Mouse (Mus musculus) lung, embryonic 16.5 days (tissue): ENCODE measurements around the gene Zan. TPM values are rescaled to one million over a fixed set of nuclear protein-coding genes. Genes with fewer than 3 reads are reported as not detected.

Experiments
- ATAC-seq: fragments of 200-750 bp; cut with Nextera tagmentation; 2 replicates; pipeline ENCODE4 v1.8.0; 2017; ENCODE audit warnings: low read depth, mild to moderate bottlenecking, moderate library complexity
- H3K27ac ChIP-seq: fragments of 300-500 bp; sonication (generic); 2 replicates; pipeline ENCODE4 v1.5.1; 2014; ENCODE audit warnings: mild to moderate bottlenecking, control low read depth, low read length
- H3K27me3 ChIP-seq: fragments of 300-500 bp; sonication (generic); 2 replicates; pipeline ENCODE4 v1.6.1; 2014; ENCODE audit warnings: low read depth, low read length, mixed read lengths; ENCODE audit not compliant: control insufficient read depth, insufficient read depth
- H3K36me3 ChIP-seq: fragments of 300-500 bp; sonication (generic); 2 replicates; pipeline ENCODE4 v1.6.1; 2014; ENCODE audit warnings: low read length; ENCODE audit not compliant: control insufficient read depth, insufficient read depth
- H3K4me1 ChIP-seq: fragments of 300-500 bp; sonication (generic); replicated peaks from 2 replicates; pipeline ENCODE4 v1.6.1; 2014; ENCODE audit warnings: low read length, mixed read lengths; ENCODE audit not compliant: control insufficient read depth, insufficient read depth
- H3K4me2 ChIP-seq: fragments of 300-500 bp; sonication (generic); 2 replicates; pipeline ENCODE4 v1.6.1; 2014; ENCODE audit warnings: low read depth, low read length, control low read depth
- H3K4me3 ChIP-seq: fragments of 300-500 bp; sonication (generic); 2 replicates; pipeline ENCODE4 v1.5.1; 2014; ENCODE audit warnings: mild to moderate bottlenecking, low read length, control low read depth
- H3K9ac ChIP-seq: fragments of 300-500 bp; sonication (generic); 2 replicates; pipeline ENCODE4 v1.6.1; 2014; ENCODE audit warnings: low read length, control low read depth
- H3K9me3 ChIP-seq: fragments of 300-500 bp; sonication (generic); 2 replicates; pipeline ENCODE4 v1.6.1; 2016; ENCODE audit warnings: low read length; ENCODE audit not compliant: control insufficient read depth
- WGBS: fragments of 180-500 bp; shearing (Covaris S2); extraction: QIAGEN DNeasy Blood & Tissue Kit; methylation state at CpG from one replicate; pipeline ENCODE4 v1.1.7; 2014; 5-methylcytosine and 5-hydroxymethylcytosine counted together
- polyA plus RNA-seq: library from polyadenylated mRNA; unstranded; fragments of >200 nt; fragmentation: Nextera tagmentation; extraction: Ambion mirVana; gene quantifications from 2 replicates; pipeline ENCODE4 v1.2.1, GENCODE M21; 2015

The Zan gene
- polyA plus RNA-seq, 1 experiment from 2014 or later = 0.53 TPM

- Histone ChIP-seq H3K4me1 (peaks cover 45% of the 10 kb centered on the region), H3K27me3 (no peaks in the 10 kb centered on the region), H3K9ac (peak overlapping the region; percentile 99), H3K4me2 (peak overlapping the region; percentile 62), H3K36me3 (peaks cover 22% of the 10 kb centered on the region), H3K27ac (peak overlapping the region; percentile 99), H3K9me3 (no peaks in the 10 kb centered on the region), H3K4me3 (peak overlapping the region; percentile 90)
- 7% methylated on average over 4 of the region's 4 CpGs for WGBS
- ATAC-seq = no peak
Observed at GRCm38 (mm10) chr5:137351394-137351793, 125.5 kb downstream of the Zan start.

- Histone ChIP-seq H3K4me1 (peaks cover 47% of the 10 kb centered on the region), H3K9me3 (no peaks in the 10 kb centered on the region), H3K4me3 (peak overlapping the region; percentile 90), H3K27me3 (no peaks in the 10 kb centered on the region), H3K9ac (peak overlapping the region; percentile 99), H3K36me3 (peaks cover 19% of the 10 kb centered on the region), H3K27ac (peak overlapping the region; percentile 99), H3K4me2 (peak overlapping the region; percentile 62)
- no peak for ATAC-seq
- WGBS = 4% methylated on average over 8 of the region's 8 CpGs
Observed at GRCm38 (mm10) chr5:137351058-137351380, 125.8 kb downstream of the Zan start.

GRCm38 (mm10) chr5:137350205-137351057 lies 126.4 kb downstream of the Zan start:
- peak overlapping the region; percentile 62 for H3K4me2 ChIP-seq
- H3K4me1 ChIP-seq = peaks cover 51% of the 10 kb centered on the region
- peak overlapping the region; percentile 99 for H3K27ac ChIP-seq
- ATAC-seq = peak; percentile 35
- H3K4me3 ChIP-seq = peak overlapping the region; percentile 90
- H3K36me3 ChIP-seq = peaks cover 13% of the 10 kb centered on the region
- no peaks in the 10 kb centered on the region for H3K9me3 ChIP-seq
- H3K9ac ChIP-seq = peak overlapping the region; percentile 99
- under 1% methylated on average over 55 of the region's 55 CpGs for WGBS
- H3K27me3 ChIP-seq = no peaks in the 10 kb centered on the region

DNA sequence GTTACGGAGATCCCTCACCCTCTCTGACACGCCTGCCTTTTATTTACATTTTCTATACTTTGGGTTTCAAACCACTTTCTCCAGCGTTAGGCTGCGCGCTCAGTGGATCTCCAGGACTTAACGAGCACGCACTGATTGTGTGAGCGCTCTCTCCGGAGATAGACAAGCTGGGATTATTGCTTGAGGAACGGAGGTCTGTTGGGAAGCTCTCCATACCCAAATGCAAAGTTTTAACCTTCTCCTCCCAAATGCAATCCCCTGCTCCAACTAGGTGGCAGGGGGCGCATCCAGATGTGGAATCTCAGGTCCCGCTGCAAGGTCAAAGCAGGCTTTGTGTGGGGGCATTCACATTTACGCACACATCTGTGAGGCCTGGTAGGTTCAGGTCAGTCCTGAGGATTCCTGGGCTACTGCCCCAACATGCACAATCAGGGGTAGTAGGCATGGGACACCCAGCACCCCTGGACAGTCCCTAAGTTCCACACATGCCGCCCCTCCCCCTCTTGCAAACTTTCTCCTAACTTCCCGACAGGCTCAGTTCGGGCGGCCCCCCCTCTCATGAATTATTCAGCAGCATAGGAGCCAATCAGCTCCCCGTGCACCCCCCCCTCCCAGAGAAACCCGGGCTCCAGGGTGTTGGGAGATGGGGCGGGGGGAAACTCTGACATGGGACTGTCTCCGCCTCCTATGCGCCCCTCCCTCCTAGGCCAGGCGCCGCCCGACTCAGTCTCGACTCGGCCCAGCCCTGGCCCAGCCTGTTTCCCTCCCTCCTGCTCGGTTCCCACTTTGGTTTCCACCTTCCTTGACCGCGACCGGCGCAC lies 127.3 kb downstream of the Zan start, which contains the start of gene Ephb4:
Gene Ephb4 (plus strand): TSS at position 726 of the 821 bp plus-strand sequence.
- no peaks in the 10 kb centered on the region for H3K27me3 ChIP-seq
- peak; percentile 93 for ATAC-seq
- H3K36me3 ChIP-seq = peaks cover 7% of the 10 kb centered on the region
- peak within 1 kb of the TSS; percentile 62 for H3K4me2 ChIP-seq
- peak within 1 kb of the TSS; percentile 99 for H3K9ac ChIP-seq
- H3K9me3 ChIP-seq = no peaks in the 10 kb centered on the region
- peak within 1 kb of the TSS; percentile 99 for H3K27ac ChIP-seq
- H3K4me3 ChIP-seq = peak within 1 kb of the TSS; percentile 90
- under 1% methylated on average over 32 of the region's 32 CpGs for WGBS
- peaks cover 56% of the 10 kb centered on the region for H3K4me1 ChIP-seq

DNA sequence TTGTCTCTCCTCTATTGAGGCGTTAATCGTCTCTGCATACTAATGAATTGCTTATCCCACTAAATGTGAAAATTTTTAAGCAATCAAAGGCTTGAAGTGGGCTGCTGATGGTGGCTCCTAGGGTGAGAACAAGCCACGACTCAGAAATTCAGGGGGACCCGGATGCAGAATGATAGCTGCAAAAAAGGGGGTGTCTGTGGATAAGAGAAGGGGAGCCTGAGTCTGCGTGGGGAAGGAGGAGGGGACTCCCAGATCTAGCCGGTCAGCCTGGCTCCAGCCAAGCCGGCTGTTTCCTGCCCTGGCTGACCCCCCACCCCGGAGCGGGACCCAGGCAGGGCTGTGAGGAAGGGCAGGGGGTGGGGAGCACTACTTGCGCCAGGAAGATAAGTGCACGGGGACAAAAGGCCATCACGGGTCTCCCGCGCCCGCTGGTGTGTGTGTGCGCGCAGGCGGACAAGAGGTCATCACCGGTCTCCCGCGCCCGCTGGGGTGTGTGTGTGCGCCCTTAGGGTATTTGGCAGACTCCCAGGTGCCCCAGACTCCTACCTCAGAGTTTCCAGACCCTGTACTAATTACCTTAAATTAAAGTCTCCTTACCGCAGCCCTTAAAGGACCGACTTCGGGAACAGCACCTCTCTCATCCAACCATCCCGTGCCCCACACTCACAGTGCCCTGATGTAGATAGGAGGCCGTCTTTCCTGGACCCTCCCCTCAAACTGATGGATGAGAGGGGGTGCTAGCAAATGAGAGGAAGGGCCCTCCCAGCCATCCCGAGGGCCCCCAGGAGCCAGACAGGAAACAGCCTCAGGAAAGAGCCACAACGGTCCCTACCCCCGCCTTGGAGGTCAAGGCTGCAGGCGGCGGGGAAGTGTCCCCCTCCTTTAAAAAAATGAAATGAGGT lies 128.1 kb downstream of the Zan start:
- peak; percentile 44 for ATAC-seq
- peak overlapping the region; percentile 70 for H3K9ac ChIP-seq
- WGBS = 1% methylated on average over 33 of the region's 33 CpGs

DNA sequence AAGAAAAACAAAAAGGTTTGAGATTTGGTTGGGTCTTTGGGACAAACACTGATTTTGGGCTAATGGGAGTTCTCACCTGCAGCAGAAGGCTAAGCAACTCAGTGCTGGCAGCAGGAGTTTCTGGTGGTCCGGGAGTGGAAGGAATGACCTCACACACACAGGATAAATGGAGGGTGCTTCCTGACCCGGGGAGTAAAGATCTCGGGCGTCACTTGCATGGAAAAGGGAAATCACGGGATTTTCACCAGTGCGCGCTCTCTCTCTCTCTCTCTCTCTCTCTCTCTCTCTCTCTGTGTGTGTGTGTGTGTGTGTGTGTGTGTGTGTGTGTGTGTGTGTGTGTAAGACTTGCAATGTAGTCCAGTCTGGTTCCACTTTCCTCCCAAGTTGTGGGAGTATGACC lies 129.0 kb downstream of the Zan start:
- peak overlapping the region; percentile 70 for H3K9ac ChIP-seq
- no peak for ATAC-seq
- peak overlapping the region; percentile 90; the same call in 1 of the 2 replicates for H3K4me3 ChIP-seq
- 5% methylated on average over 7 of the region's 7 CpGs for WGBS
- no peaks in the 10 kb centered on the region for H3K9me3 ChIP-seq
- H3K4me1 ChIP-seq = peaks cover 46% of the 10 kb centered on the region
- no peaks in the 10 kb centered on the region for H3K36me3 ChIP-seq
- peak overlapping the region; percentile 99 for H3K27ac ChIP-seq
- H3K4me2 ChIP-seq = peak overlapping the region; percentile 62
- no peaks in the 10 kb centered on the region for H3K27me3 ChIP-seq

More for the DNA sequence above, 128.1 kb downstream of the Zan start:
- H3K36me3 ChIP-seq = no peaks in the 10 kb centered on the region
- H3K27ac ChIP-seq = peak overlapping the region; percentile 99
- peak overlapping the region; percentile 62 for H3K4me2 ChIP-seq
- H3K4me3 ChIP-seq = peak overlapping the region; percentile 90
- H3K27me3 ChIP-seq = no peaks in the 10 kb centered on the region
- no peaks in the 10 kb centered on the region for H3K9me3 ChIP-seq
- peaks cover 50% of the 10 kb centered on the region for H3K4me1 ChIP-seq

DNA sequence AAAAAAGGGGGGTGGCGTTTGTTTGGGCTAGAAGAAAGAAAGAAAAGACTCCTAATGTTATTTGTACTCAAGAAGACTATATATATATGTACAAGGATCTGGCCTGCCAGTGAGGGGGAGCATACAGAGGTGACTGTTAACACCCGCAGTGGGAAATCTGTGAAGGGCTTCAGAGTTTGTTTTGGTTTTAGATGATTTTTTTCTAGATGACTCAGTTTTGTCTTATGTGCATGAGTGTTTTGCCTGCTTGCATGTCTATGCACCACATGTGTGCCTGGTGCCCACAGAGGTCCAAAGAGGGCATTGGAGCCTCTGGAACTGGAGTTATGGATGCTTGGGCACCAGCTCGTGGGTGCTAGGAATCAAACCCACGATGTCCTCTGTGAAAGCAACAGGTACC lies 129.9 kb downstream of the Zan start:
- no peak for ATAC-seq
- 59% methylated on average over 4 of the region's 4 CpGs for WGBS

DNA sequence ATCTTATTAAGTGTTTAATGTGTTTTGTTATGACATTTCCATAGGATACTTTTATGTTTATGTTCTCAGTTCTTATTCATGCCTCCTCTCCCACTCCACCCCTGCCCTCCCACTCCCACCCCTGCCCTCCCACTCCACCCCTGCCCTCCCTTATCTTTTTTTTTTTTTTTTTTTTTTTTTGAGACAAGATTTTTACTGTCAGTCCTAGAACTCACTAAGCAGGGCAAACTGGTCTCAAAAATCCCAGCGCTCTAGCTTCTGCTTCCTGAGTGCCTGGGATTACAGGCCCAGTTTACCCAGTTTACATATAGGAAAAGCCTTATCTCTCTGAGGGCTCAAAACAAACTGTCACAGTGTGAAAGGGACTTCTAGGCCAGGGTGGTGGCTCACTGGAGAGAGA lies 130.5 kb downstream of the Zan start:
- Histone ChIP-seq H3K27ac (peak overlapping the region; percentile 87), H3K4me1 (peaks cover 37% of the 10 kb centered on the region), H3K27me3 (no peaks in the 10 kb centered on the region), H3K9ac (no peak overlapping the region), H3K4me3 (no peak overlapping the region), H3K4me2 (peak overlapping the region; percentile 36; the same call in 1 of the 2 replicates), H3K9me3 (no peaks in the 10 kb centered on the region), H3K36me3 (no peaks in the 10 kb centered on the region)
- no peak for ATAC-seq
- 34% methylated on average over 1 of the region's 1 CpGs for WGBS

More for the DNA sequence above, 129.9 kb downstream of the Zan start:
- Histone ChIP-seq H3K4me2 (no peak overlapping the region), H3K4me3 (no peak overlapping the region), H3K27me3 (no peaks in the 10 kb centered on the region), H3K9ac (no peak overlapping the region), H3K4me1 (peaks cover 40% of the 10 kb centered on the region), H3K27ac (peak overlapping the region; percentile 87), H3K36me3 (no peaks in the 10 kb centered on the region), H3K9me3 (no peaks in the 10 kb centered on the region)
